Mouse (Mus musculus) bone marrow, adult 2 months (tissue): ENCODE data around the gene Acta1. TPM values are rescaled to one million over a fixed set of nuclear protein-coding genes. Genes with fewer than 3 reads are reported as not detected.

Experiments
- H3K27ac ChIP-seq: fragments of 200-500 bp; 2 replicates; pipeline ENCODE4 v1.5.1; 2012; ENCODE audit warnings: low read depth, mild to moderate bottlenecking, control low read depth, inconsistent platforms, low read length; ENCODE audit not compliant: control insufficient read depth, poor library complexity, insufficient read depth
- H3K4me1 ChIP-seq: fragments of 200-500 bp; 2 replicates; pipeline ENCODE4 v1.6.1; 2011; ENCODE audit warnings: low read length; ENCODE audit not compliant: control insufficient read depth, insufficient read depth
- H3K4me3 ChIP-seq: fragments of 200-500 bp; replicated peaks from 2 replicates; pipeline ENCODE3; 2011; ENCODE audit warnings: mild to moderate bottlenecking, low read depth, low read length, control low read depth; ENCODE audit not compliant: control insufficient read depth
- CTCF ChIP-seq: fragments of 200-500 bp; IDR thresholded peaks from 2 replicates; pipeline ENCODE4 v1.5.1; 2011; ENCODE audit warnings: low read length, control low read depth; ENCODE audit not compliant: control insufficient read depth, insufficient read depth
- POLR2A ChIP-seq: fragments of 200-500 bp; IDR thresholded peaks from 2 replicates; pipeline ENCODE4 v1.6.1; 2011; ENCODE audit warnings: low read depth, mild to moderate bottlenecking, control low read depth, low read length, borderline replicate concordance; ENCODE audit not compliant: control insufficient read depth
- WGBS: fragments of 180-500 bp; shearing (Covaris S2); methylation state at CpG from one replicate; pipeline ENCODE4 v1.1.7; 2018; 5-methylcytosine and 5-hydroxymethylcytosine counted together
- polyA plus RNA-seq: library from polyadenylated mRNA; stranded (reverse); fragments of >200 nt; gene quantifications from 2 replicates; pipeline ENCODE4 v1.2.4, GENCODE M21; 2011; ENCODE audit warnings: low replicate concordance; ENCODE audit not compliant: missing spikeins, insufficient read depth, insufficient read length

The Acta1 gene
- polyA plus RNA-seq, 1 experiment: 54.8 TPM

GRCm38 (mm10) chr8:123854733-123855475, 39.6 kb downstream of the Acta1 start:
- no peak overlapping the region for H3K27ac ChIP-seq
- WGBS: 84% methylated on average over 9 of the region's 9 CpGs
- H3K4me3 ChIP-seq: no peak overlapping the region
- H3K4me1 ChIP-seq: no peaks in the 10 kb centered on the region; the same call in 1 of the 2 replicates
- TF ChIP-seq POLR2A (no peak), CTCF (no peak)

- no peak overlapping the region for H3K27ac ChIP-seq
- no peaks in the 10 kb centered on the region; the same call in 1 of the 2 replicates for H3K4me1 ChIP-seq
- no peak for TF ChIP-seq CTCF
- TF ChIP-seq POLR2A: no peak
- no peak overlapping the region for H3K4me3 ChIP-seq
- 55% methylated on average over 1 of the region's 1 CpGs for WGBS
These were observed 40.3 kb downstream of the Acta1 start for GRCm38 (mm10) chr8:123854252-123854651.

GRCm38 (mm10) chr8:123851590-123851989, 43.0 kb downstream of the Acta1 start:
- 72% methylated on average over 5 of the region's 5 CpGs for WGBS
- no peak overlapping the region for H3K27ac ChIP-seq
- H3K4me3 ChIP-seq: no peak overlapping the region
- TF ChIP-seq POLR2A (no peak), CTCF (no peak)
- H3K4me1 ChIP-seq: no peaks in the 10 kb centered on the region; the same call in 1 of the 2 replicates

- WGBS: 91% methylated on average over 4 of the region's 4 CpGs
- Histone ChIP-seq H3K4me1 (no peaks in the 10 kb centered on the region), H3K4me3 (no peak overlapping the region), H3K27ac (no peak overlapping the region)
- TF ChIP-seq POLR2A: no peak
- TF ChIP-seq CTCF: no peak
These were observed 45.2 kb downstream of the Acta1 start for GRCm38 (mm10) chr8:123849352-123849751.

GRCm38 (mm10) chr8:123847546-123847945, 47.0 kb downstream of the Acta1 start:
- no peak overlapping the region for H3K4me3 ChIP-seq
- TF ChIP-seq POLR2A: no peak
- TF ChIP-seq CTCF: no peak
- no peaks in the 10 kb centered on the region for H3K4me1 ChIP-seq
- 73% methylated on average over 3 of the region's 3 CpGs for WGBS
- no peak overlapping the region for H3K27ac ChIP-seq

- 87% methylated on average over 12 of the region's 12 CpGs for WGBS
- Histone ChIP-seq H3K4me3 (no peak overlapping the region), H3K4me1 (no peaks in the 10 kb centered on the region), H3K27ac (no peak overlapping the region)
- TF ChIP-seq CTCF (no peak), POLR2A (no peak)
These were observed 48.0 kb downstream of the Acta1 start for GRCm38 (mm10) chr8:123846509-123846908.

- TF ChIP-seq CTCF: no peak
- no peak for TF ChIP-seq POLR2A
- 93% methylated on average over 10 of the region's 10 CpGs for WGBS
These were observed 48.6 kb downstream of the Acta1 start for GRCm38 (mm10) chr8:123845991-123846390.

GRCm38 (mm10) chr8:123845114-123845513, 49.4 kb downstream of the Acta1 start:
- no peak overlapping the region for H3K27ac ChIP-seq
- WGBS: 12% methylated on average over 13 of the region's 13 CpGs
- no peak for TF ChIP-seq CTCF
- no peak for TF ChIP-seq POLR2A
- H3K4me1 ChIP-seq: no peaks in the 10 kb centered on the region
- no peak overlapping the region for H3K4me3 ChIP-seq

More at GRCm38 (mm10) chr8:123845991-123846390, 48.6 kb downstream of the Acta1 start:
- Histone ChIP-seq H3K4me1 (no peaks in the 10 kb centered on the region), H3K27ac (no peak overlapping the region), H3K4me3 (no peak overlapping the region)
